ENCODE assay signal across 8 mouse cellular contexts in genomic region chr5:122602233-122602632, GRCm38 (mm10). TPM values are rescaled to one million over a fixed set of nuclear protein-coding genes. Genes with fewer than 3 reads are reported as not detected.
DNase-seq lines count a peak whose midpoint lies in the region; ATAC-seq and TF ChIP-seq lines count a peak whose summit lies in the region.

No protein-coding gene starts in this region.

- WGBS in midbrain, embryonic 14.5 days, result 89% methylated on average over 11 of the region's 11 CpGs

- H3K27me3 ChIP-seq in midbrain, embryonic 14.5 days (ENCODE audit: control insufficient read depth, insufficient read depth, low read length), result no peaks in the 10 kb centered on the region

- peak overlapping the region; percentile 15 for H3K4me3 ChIP-seq in gastrocnemius, adult 2 months
- H3K4me3 ChIP-seq in midbrain, embryonic 14.5 days (replicated peaks; ENCODE audit: low read depth, low read length), result no peak overlapping the region

- peak; percentile 96 for ATAC-seq in inflammation-experienced regulatory T-cells, adult 6 months
- ATAC-seq in midbrain, embryonic 14.5 days (ENCODE audit: low FRiP score, low TSS enrichment), result no peak

- H3K9me3 ChIP-seq in midbrain, embryonic 14.5 days (ENCODE audit: control insufficient read depth, low read length), result peaks cover 3% of the 10 kb centered on the region; the same call in 1 of the 2 replicates

- intact Hi-C loops in gastrocnemius, adult 2 months (cut with DNase I), result no loop called here

- no peak overlapping the region for H3K4me2 ChIP-seq in midbrain, embryonic 14.5 days (ENCODE audit: low read length)

- no peak for TF ChIP-seq CTCF in gastrocnemius, adult 2 months (IDR thresholded peaks at IDR 0.05)

- peaks cover 79% of the 10 kb centered on the region for H3K36me3 ChIP-seq in midbrain, embryonic 14.5 days (ENCODE audit: control insufficient read depth, insufficient read depth, low read length)

- no peaks in the 10 kb centered on the region for H3K4me1 ChIP-seq in midbrain, embryonic 14.5 days (ENCODE audit: control insufficient read depth, insufficient read depth, low read length)

- H3K27ac ChIP-seq in gastrocnemius, adult 2 months, result no peak overlapping the region; the same call in 1 of the 2 replicates
- no peak overlapping the region for H3K27ac ChIP-seq in midbrain, embryonic 14.5 days (replicated peaks; ENCODE audit: low read depth, low read length)

- no peak for DNase-seq in gastrocnemius, adult 2 months
- DNase-seq in gastrocnemius, adult 18-20 months (ENCODE audit: low spot score), result no peak
- peak; percentile 49 for DNase-seq in adrenal gland, postnatal 10 days
- peak; percentile 90 for DNase-seq in naive thymus-derived CD4-positive, alpha-beta T cell, adult 2 months (ENCODE audit: low read depth)
- no peak for DNase-seq in midbrain, embryonic 14.5 days
- DNase-seq in left cerebral cortex, adult 11 months (ENCODE audit: low spot score), result no peak
- no peak for DNase-seq in cerebellum, adult 18-20 months

- no peak overlapping the region for H3K9ac ChIP-seq in midbrain, embryonic 14.5 days (replicated peaks; ENCODE audit: low read length)

RNA-seq across cellular contexts. Expression of gene Ift81, which starts 12.1 kb away (rescaled TPM):
- total RNA-seq in gastrocnemius, adult 2 months (2021), result 1 to 10 TPM; 4.6 to 8.5 TPM
- 1 to 10 TPM; 3.4 to 4.7 TPM for total RNA-seq in gastrocnemius, adult 18-20 months (2021)
- total RNA-seq in adrenal gland, postnatal 10 days (2021), result 10 to 100 TPM; 19.0 to 20.4 TPM
- 1 to 10 TPM; 3.0 to 8.2 (median 6.3) TPM for polyA plus RNA-seq in inflammation-experienced regulatory T-cells, adult 6 months (2017; shearing (Covaris generic))
- 56.2 and 64.4 TPM in 2 replicates for polyA plus RNA-seq in midbrain, embryonic 14.5 days (2014; fragmentation: Nextera tagmentation; extraction: Ambion mirVana)

RNA-seq across cellular contexts. Expression of gene P2rx7, which starts 41.5 kb away (rescaled TPM):
- 1 to 10 TPM; 1.8 TPM for total RNA-seq in gastrocnemius, adult 2 months (2021)
- 1 to 10 TPM; 1.3 to 1.5 TPM for total RNA-seq in gastrocnemius, adult 18-20 months (2021)
- 1 to 10 TPM; 3.2 to 5.1 TPM for total RNA-seq in adrenal gland, postnatal 10 days (2021)
- polyA plus RNA-seq in inflammation-experienced regulatory T-cells, adult 6 months (2017; shearing (Covaris generic)), result 100 to 1,000 TPM in 1 of 3 experiments, 10 to 100 TPM in 2; 53.2 to 109 (median 90.0) TPM
- 3.2 and 3.9 TPM in 2 replicates for polyA plus RNA-seq in midbrain, embryonic 14.5 days (2014; fragmentation: Nextera tagmentation; extraction: Ambion mirVana)

Comparison
In these comparisons a context has a peak if more than half of its experiments do, and no peak if none do; other contexts are left out.
1. DNase-seq: peak in adrenal gland, postnatal 10 days (single experiment) and naive thymus-derived CD4-positive, alpha-beta T cell, adult 2 months (single experiment); none in gastrocnemius, adult 2 months (single experiment), gastrocnemius, adult 18-20 months (single experiment), midbrain, embryonic 14.5 days (single experiment), left cerebral cortex, adult 11 months (single experiment) and cerebellum, adult 18-20 months (0 of 2).